Mouse (Mus musculus) c-Kit-positive CD71-positive TER-119-positive erythroid progenitor cells, embryonic 14.5 days (primary cell): Measurements from ENCODE around the gene Degs2.
A peak's percentile ranks its signal among the peaks of the same experiment; 100 is the strongest.

Experiments used
- DNase-seq: peaks from one replicate; pipeline ENCODE4 v3.0.0-alpha.2; 2013; ENCODE audit warnings: low spot score

The Degs2 gene

DNA sequence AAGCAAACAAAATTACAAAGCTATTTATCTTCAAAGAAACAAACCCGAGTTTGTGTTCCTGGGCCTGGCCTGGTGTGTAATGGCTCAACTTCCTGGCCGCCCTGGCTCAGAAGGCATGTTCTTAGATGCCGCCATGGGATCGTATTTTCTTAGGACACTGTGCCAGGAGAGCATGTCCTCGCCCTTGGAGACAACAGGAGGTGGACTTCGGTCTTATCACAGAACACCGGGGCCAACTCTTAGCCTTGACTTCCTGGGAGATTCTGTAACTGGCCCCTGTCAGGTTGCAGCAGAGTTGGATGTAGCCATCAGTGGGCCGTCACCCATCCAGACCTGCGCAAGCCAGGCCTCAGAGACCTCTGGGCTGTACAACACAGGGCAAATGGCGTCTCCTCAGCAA, 2.5 kb downstream of the Degs2 start:
- DNase-seq = no peak

- no peak for DNase-seq
Observed at GRCm38 (mm10) chr12:108698697-108699471, 3.2 kb downstream of the Degs2 start.

DNA sequence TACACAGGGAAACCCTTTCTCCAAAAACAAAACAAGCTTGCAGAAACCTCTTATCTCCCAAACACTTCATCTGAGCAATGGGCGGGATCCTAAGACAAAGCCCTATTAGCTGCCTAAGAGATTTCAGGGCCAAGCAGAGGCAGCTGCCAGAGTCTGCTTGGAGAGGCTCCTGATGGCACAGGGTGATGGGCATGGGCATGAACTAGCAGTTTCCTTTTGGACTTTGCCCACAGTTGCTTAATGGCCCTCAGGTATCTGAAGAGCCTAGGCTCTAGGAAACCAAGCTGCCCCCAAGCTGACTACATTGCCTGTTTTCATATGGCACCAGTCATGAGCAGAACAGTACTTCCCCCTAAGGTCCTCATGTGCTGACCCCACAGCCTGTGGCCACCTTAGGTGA, 7.9 kb downstream of the Degs2 start:
- no peak for DNase-seq

DNA sequence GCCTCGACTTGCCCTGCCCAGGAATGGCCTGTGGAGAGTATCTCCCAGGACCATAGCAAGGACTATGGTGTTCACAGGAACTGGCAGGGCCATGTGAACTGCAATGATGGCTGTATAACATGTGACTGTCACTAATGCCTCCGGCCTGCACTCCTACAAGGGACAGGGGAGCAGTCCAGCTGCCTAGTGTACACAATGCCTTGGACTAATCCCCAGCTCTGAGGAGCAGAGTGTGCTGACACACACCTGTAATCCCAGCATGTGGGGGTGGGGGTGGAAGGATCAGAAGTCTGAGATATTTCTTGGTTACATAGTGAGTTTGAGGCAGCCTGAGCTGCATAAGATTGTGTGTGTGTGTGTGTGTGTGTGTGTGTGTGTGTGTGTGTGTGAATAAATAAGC, 8.5 kb downstream of the Degs2 start:
- DNase-seq = no peak

DNA sequence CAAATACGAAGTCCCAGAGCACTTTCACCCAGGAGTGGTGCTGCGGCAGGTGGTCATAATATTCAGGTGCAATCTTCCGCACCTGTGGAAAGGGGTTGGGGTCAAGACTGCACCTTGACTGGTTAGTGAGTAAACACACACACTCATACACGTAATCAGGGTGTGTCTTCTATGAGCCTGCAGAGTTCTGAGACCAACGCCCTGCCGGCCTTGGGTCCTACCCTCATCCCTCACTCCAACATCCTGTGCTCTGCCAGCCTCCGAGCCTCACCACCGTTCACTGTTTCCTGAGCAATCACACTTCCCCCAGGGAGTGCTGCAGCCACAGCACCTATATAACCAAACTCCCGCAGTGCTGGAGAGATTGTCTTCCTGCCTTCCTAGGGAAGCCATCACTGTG, 11.6 kb downstream of the Degs2 start:
- DNase-seq = no peak

DNA sequence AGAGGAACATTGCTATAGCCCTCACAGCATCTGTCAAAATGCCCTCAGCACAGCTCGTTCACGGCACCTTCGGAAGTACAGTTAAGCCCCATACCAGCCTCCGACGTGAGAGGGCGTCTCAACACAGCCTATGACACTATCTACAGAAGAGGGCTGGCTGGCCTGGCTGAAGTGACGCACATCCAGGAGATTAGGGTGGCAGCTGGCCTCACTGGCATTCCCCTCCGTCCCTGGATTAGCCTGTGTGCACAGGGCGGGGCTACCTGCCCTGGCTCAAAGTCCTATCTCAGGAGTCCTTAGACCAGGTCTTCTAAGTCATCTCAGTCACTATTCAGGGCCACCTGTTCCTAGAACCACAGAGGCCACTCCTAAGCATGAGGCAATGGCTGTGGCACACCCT, 12.9 kb downstream of the Degs2 start:
- DNase-seq = no peak

GRCm38 (mm10) chr12:108686926-108687325, 15.2 kb downstream of the Degs2 start:
- no peak for DNase-seq

GRCm38 (mm10) chr12:108686463-108686862, 15.7 kb downstream of the Degs2 start:
- no peak for DNase-seq

DNA sequence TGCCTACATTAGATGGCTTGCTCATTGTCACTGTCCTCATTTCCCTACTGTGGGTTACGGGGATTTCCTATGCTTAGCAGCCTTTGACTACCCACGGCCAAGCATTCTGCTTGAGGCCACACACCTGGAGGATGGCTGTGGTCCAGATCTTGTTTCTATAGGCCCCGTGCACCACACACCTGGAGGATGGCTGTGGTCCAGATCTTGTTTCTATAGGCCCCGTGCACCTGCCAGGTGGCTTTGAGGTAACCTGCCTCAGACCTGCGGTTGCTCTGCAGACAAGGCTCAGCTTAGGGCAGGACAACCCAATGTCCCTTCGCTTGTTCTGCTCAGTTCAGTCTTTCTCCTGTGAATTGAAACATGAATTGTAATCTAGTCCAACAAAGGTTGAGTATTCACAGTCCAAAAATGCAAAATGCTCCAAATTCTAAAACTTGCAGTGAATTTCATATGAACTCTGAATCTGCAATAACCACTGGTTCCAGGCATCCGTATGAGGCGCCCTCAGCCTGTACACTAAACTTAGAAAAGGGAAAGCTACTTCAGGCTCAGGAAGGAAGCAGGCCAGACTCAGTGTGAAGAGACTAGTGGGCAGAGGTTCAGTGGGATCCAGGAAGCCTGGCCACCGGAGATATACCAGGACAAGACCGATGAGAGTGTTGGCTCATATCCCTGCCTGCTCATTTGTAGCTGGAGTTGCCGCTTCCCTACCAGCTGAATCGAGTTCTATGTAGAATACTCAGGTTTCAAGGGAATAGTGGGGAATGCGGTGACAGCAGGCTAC, 19.7 kb downstream of the Degs2 start:
- no peak for DNase-seq

GRCm38 (mm10) chr12:108680861-108681260, 21.3 kb downstream of the Degs2 start:
- DNase-seq = no peak

DNA sequence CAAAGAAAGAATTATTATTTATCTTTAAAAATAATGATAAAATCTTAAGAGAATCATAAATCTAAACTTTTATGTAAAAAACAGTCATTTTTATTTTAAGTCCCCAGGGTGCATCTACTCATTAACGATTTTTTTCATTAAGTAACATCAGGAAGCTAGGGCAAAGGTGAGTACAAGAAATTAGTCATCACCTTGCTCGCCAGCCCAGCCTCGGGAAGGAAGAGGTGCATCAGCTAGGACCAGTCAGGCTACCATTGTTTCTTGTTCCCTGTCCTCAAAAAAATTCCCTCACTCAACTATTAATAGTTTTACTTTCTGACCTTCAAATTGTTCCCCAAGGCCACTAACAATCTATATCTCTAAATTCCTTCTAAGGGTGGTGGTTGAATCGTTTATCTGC, 23.7 kb downstream of the Degs2 start:
- no peak for DNase-seq

GRCm38 (mm10) chr12:108677116-108677515, 25.0 kb downstream of the Degs2 start:
- DNase-seq = no peak

- no peak for DNase-seq
Observed at GRCm38 (mm10) chr12:108675614-108676401, 26.3 kb downstream of the Degs2 start.

DNA sequence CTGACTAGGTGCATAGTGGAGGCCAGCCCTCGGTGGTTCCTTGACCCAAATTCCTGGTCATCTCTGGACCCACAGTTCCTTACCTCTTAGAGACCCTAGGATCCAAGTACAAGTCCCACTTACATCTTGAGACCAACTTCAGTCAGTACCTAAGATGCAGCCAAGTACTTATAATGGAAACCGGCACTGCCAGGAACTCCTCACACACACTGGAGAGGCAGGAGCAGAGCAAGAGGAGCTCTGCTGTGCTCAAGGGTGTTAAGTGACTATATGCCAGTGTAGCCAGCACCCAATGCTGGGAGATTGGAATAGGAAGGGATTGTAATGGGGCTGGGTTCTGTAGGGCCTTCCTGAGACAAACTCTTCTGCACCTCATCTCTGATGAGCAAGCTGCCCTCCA, 27.2 kb downstream of the Degs2 start:
- no peak for DNase-seq

- no peak for DNase-seq
Observed at GRCm38 (mm10) chr12:108674502-108674901, 27.6 kb downstream of the Degs2 start.

- no peak for DNase-seq
Observed at GRCm38 (mm10) chr12:108673546-108673945, 28.6 kb downstream of the Degs2 start.

- no peak for DNase-seq
Observed at GRCm38 (mm10) chr12:108672908-108673307, 29.2 kb downstream of the Degs2 start.

- DNase-seq = no peak
Observed at GRCm38 (mm10) chr12:108671541-108671940, 30.6 kb downstream of the Degs2 start.

- no peak for DNase-seq
Observed at GRCm38 (mm10) chr12:108668606-108669235, 33.4 kb downstream of the Degs2 start.

DNA sequence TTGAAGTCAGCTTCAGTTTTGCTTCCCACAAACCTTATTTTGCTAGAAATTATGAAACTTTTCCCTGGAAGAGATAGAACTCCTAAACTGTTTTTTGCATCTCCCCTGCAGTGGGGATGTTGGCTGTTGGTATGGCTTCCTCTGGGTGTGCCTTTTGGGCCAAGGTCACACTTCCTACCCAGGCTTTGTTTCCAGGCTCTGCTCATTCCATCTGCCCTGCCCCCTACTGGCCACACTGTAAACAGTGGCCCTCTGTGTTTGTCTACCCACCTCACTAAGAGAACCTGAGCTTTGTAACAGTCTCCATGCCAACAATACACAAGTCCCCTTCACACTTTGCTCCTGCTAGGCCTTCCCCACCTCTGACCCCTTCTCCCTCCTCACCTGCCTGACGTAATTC, 44.8 kb downstream of the Degs2 start:
- DNase-seq = peak; percentile 12

GRCm38 (mm10) chr12:108653358-108654335, 48.5 kb downstream of the Degs2 start:
- DNase-seq = no peak
